Mouse (Mus musculus): ENCODE data around the gene Efna1. TPM values are rescaled to one million over a fixed set of nuclear protein-coding genes. Genes with fewer than 3 reads are reported as not detected.

Efna1 gene
- total and polyA plus RNA-seq, 2 experiments from 2014 or later = 5.9 to 10.9 TPM

DNA sequence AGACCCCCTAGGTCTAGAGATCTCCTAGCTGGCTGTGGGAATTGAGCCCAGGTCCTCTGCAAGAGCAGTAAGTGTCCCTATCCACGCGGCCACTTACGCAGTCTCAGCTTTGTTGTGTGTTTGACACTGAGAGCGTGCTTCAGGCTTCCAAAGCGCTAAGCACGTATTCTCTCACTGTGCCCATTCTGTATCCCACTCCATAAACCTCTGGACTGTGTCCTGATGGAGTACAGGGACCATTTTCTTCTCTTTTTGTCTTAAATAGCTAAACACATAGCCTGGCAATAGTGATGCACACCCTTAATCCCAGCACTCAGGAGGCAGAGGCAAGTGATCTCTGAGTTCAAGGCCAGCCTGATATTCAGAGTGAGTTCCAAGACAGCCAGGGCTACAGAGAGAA is 18.0 kb upstream of the Efna1 start:
- Histone ChIP-seq H3K9ac (replicated peaks; ENCODE audit: low read length) (no peak overlapping the region), H3K4me1 (ENCODE audit: insufficient read depth, low read length) (no peaks in the 10 kb centered on the region), H3K36me3 (ENCODE audit: insufficient read depth, low read length) (no peaks in the 10 kb centered on the region), H3K27me3 (ENCODE audit: insufficient read depth, low read length) (no peaks in the 10 kb centered on the region), H3K4me3 (ENCODE audit: low read length) (no peak overlapping the region), H3K4me2 (ENCODE audit: low read depth, low read length) (no peak overlapping the region), H3K9me3 (ENCODE audit: low read length) (no peaks in the 10 kb centered on the region), H3K27ac (no peak overlapping the region)
- TF ChIP-seq CTCF (IDR thresholded peaks at IDR 0.05; ENCODE audit: low read depth) = no peak
- DNase-seq (ENCODE audit: low spot score) (no peak), ATAC-seq (no peak)
- WGBS = 74% methylated on average over 6 of the region's 6 CpGs

- Histone ChIP-seq H3K4me3 (ENCODE audit: low read length) (no peak overlapping the region), H3K9ac (replicated peaks; ENCODE audit: low read length) (no peak overlapping the region), H3K4me1 (ENCODE audit: insufficient read depth, low read length) (no peaks in the 10 kb centered on the region), H3K27ac (no peak overlapping the region), H3K4me2 (ENCODE audit: low read depth, low read length) (no peak overlapping the region), H3K9me3 (ENCODE audit: low read length) (no peaks in the 10 kb centered on the region), H3K36me3 (ENCODE audit: insufficient read depth, low read length) (no peaks in the 10 kb centered on the region), H3K27me3 (ENCODE audit: insufficient read depth, low read length) (no peaks in the 10 kb centered on the region)
- WGBS = 77% methylated on average over 11 of the region's 11 CpGs
- no peak for TF ChIP-seq CTCF (IDR thresholded peaks at IDR 0.05; ENCODE audit: low read depth)
- ATAC-seq (no peak), DNase-seq (ENCODE audit: low spot score) (no peak)
Observed at GRCm38 (mm10) chr3:89296761-89297396, 15.9 kb upstream of the Efna1 start.

GRCm38 (mm10) chr3:89295685-89296230 is 14.8 kb upstream of the Efna1 start:
- no peak for TF ChIP-seq CTCF (IDR thresholded peaks at IDR 0.05; ENCODE audit: low read depth)
- H3K27me3 ChIP-seq (ENCODE audit: insufficient read depth, low read length) = no peaks in the 10 kb centered on the region
- no peak overlapping the region for H3K4me2 ChIP-seq (ENCODE audit: low read depth, low read length)
- ATAC-seq = no peak
- H3K36me3 ChIP-seq (ENCODE audit: insufficient read depth, low read length) = no peaks in the 10 kb centered on the region
- no peak overlapping the region for H3K9ac ChIP-seq (replicated peaks; ENCODE audit: low read length)
- no peaks in the 10 kb centered on the region for H3K4me1 ChIP-seq (ENCODE audit: insufficient read depth, low read length)
- no peak overlapping the region for H3K27ac ChIP-seq
- no peaks in the 10 kb centered on the region for H3K9me3 ChIP-seq (ENCODE audit: low read length)
- 79% methylated on average over 8 of the region's 8 CpGs for WGBS
- DNase-seq (ENCODE audit: low spot score) = no peak
- no peak overlapping the region for H3K4me3 ChIP-seq (ENCODE audit: low read length)

- Histone ChIP-seq H3K4me3 (ENCODE audit: low read length) (no peak overlapping the region), H3K27me3 (ENCODE audit: insufficient read depth, low read length) (no peaks in the 10 kb centered on the region), H3K4me2 (ENCODE audit: low read depth, low read length) (no peak overlapping the region), H3K9ac (replicated peaks; ENCODE audit: low read length) (no peak overlapping the region), H3K36me3 (ENCODE audit: insufficient read depth, low read length) (no peaks in the 10 kb centered on the region), H3K27ac (no peak overlapping the region), H3K9me3 (ENCODE audit: low read length) (no peaks in the 10 kb centered on the region), H3K4me1 (ENCODE audit: insufficient read depth, low read length) (no peaks in the 10 kb centered on the region)
- no peak for DNase-seq (ENCODE audit: low spot score)
- TF ChIP-seq CTCF (IDR thresholded peaks at IDR 0.05; ENCODE audit: low read depth) = no peak
- WGBS = 82% methylated on average over 5 of the region's 5 CpGs
- ATAC-seq = no peak
Observed at GRCm38 (mm10) chr3:89294195-89294594, 13.3 kb upstream of the Efna1 start.

DNA sequence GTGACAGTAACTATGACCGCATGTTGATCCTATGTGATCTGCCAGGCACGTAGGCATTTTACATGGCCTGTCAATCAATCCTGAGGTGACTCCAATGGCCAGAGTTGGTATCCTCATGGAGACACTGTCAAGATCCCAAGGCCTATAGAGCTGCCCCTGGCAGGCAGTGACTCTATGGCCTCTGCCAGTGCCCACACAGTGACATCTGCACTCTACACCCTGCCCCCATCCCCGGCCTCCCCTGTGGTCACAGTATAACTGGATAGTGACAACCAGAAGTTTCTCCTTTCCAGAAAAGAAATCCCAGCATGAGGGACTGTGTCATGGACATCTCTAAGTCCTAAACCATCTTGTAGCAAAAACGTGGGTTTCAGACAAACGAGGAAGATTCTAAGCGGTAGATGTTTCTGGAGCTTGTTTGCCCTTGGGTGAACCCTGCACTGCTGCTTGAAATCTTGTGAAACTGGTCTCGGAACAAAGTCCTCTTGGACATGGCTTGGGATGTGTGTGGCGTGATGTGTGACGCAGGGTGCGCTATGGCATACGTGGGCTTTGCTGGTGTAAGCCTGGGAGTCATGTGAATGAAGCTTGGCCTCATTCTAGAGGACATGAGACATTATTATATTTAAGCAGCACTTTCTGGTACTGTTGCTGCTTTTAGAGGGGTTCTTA is 12.4 kb upstream of the Efna1 start:
- ATAC-seq (no peak), DNase-seq (ENCODE audit: low spot score) (no peak)
- H3K4me1 ChIP-seq (ENCODE audit: insufficient read depth, low read length) = no peaks in the 10 kb centered on the region
- H3K9ac ChIP-seq (replicated peaks; ENCODE audit: low read length) = no peak overlapping the region
- H3K4me3 ChIP-seq (ENCODE audit: low read length) = no peak overlapping the region
- no peak overlapping the region for H3K27ac ChIP-seq
- no peak for TF ChIP-seq CTCF (IDR thresholded peaks at IDR 0.05; ENCODE audit: low read depth)
- no peaks in the 10 kb centered on the region for H3K9me3 ChIP-seq (ENCODE audit: low read length)
- H3K4me2 ChIP-seq (ENCODE audit: low read depth, low read length) = no peak overlapping the region
- no peaks in the 10 kb centered on the region for H3K36me3 ChIP-seq (ENCODE audit: insufficient read depth, low read length)
- H3K27me3 ChIP-seq (ENCODE audit: insufficient read depth, low read length) = no peaks in the 10 kb centered on the region
- 90% methylated on average over 11 of the region's 11 CpGs for WGBS

- 70% methylated on average over 5 of the region's 5 CpGs for WGBS
- Histone ChIP-seq H3K9me3 (ENCODE audit: low read length) (no peaks in the 10 kb centered on the region), H3K4me2 (ENCODE audit: low read depth, low read length) (no peak overlapping the region), H3K27ac (no peak overlapping the region), H3K27me3 (ENCODE audit: insufficient read depth, low read length) (no peaks in the 10 kb centered on the region), H3K4me1 (ENCODE audit: insufficient read depth, low read length) (no peaks in the 10 kb centered on the region), H3K4me3 (ENCODE audit: low read length) (no peak overlapping the region), H3K36me3 (ENCODE audit: insufficient read depth, low read length) (no peaks in the 10 kb centered on the region), H3K9ac (replicated peaks; ENCODE audit: low read length) (no peak overlapping the region)
- DNase-seq (ENCODE audit: low spot score) = no peak
- no peak for TF ChIP-seq CTCF (IDR thresholded peaks at IDR 0.05; ENCODE audit: low read depth)
- no peak for ATAC-seq
Observed at GRCm38 (mm10) chr3:89292303-89292702, 11.4 kb upstream of the Efna1 start.

DNA sequence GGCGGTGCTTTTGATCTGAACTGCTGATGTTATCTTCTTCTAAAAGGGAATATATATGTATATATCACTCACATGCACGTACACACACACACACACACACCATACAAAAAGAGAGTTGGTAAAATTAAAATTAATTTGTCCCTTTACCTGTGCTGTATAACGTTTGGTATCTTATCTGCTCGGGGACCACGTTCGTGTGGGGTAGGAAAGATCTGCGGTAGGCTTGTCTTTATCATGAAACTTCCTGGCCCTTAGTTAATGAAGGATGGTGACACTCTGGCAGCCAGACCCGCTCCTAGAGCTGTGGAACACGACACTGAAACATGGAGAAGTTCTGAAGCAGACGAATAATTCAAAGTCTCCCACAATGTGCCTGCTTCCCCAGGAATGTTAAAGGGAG is 10.9 kb upstream of the Efna1 start:
- TF ChIP-seq CTCF (IDR thresholded peaks at IDR 0.05; ENCODE audit: low read depth) = no peak
- no peak overlapping the region for H3K9ac ChIP-seq (replicated peaks; ENCODE audit: low read length)
- ATAC-seq (no peak), DNase-seq (ENCODE audit: low spot score) (no peak)
- H3K4me1 ChIP-seq (ENCODE audit: insufficient read depth, low read length) = no peaks in the 10 kb centered on the region
- H3K9me3 ChIP-seq (ENCODE audit: low read length) = no peaks in the 10 kb centered on the region
- no peaks in the 10 kb centered on the region for H3K36me3 ChIP-seq (ENCODE audit: insufficient read depth, low read length)
- H3K4me3 ChIP-seq (ENCODE audit: low read length) = no peak overlapping the region
- no peak overlapping the region for H3K4me2 ChIP-seq (ENCODE audit: low read depth, low read length)
- no peak overlapping the region for H3K27ac ChIP-seq
- WGBS = 79% methylated on average over 10 of the region's 10 CpGs
- H3K27me3 ChIP-seq (ENCODE audit: insufficient read depth, low read length) = no peaks in the 10 kb centered on the region
